Mouse (Mus musculus) gastrocnemius, adult 2 months (tissue): ENCODE measurements around the gene Ddx41. TPM values are rescaled to one million over a fixed set of nuclear protein-coding genes. Genes with fewer than 3 reads are reported as not detected.

ENCODE experiments used
- DNase-seq: peaks from one replicate; pipeline ENCODE4 v3.0.0; 2022
- H3K27ac ChIP-seq: fragments of 200-600 bp; 2 replicates; pipeline ENCODE4 v1.8.1; 2022; ENCODE audit warnings: mild to moderate bottlenecking
- H3K4me3 ChIP-seq: fragments of 200-600 bp; 2 replicates; pipeline ENCODE4 v1.8.1; 2022; ENCODE audit warnings: mild to moderate bottlenecking, moderate library complexity
- CTCF ChIP-seq: fragments of 200-600 bp; IDR thresholded peaks from 2 replicates; pipeline ENCODE4 v1.8.1; 2022; ENCODE audit warnings: antibody characterized with exemption, mild to moderate bottlenecking, moderate library complexity
- intact Hi-C: fragments of 180-260 bp; cut with DNase I; formaldehyde crosslinking; loops from one replicate; pipeline ENCODE4 v1.15.1; 2025
- total RNA-seq, 2 experiments: library from RNA; stranded (reverse); gene quantifications; 2 replicates each; pipeline ENCODE4 v1.2.3; 2021

The Ddx41 gene
- total RNA-seq, 2 experiments from 2014 or later, result 10.6 to 11.5 TPM

DNA sequence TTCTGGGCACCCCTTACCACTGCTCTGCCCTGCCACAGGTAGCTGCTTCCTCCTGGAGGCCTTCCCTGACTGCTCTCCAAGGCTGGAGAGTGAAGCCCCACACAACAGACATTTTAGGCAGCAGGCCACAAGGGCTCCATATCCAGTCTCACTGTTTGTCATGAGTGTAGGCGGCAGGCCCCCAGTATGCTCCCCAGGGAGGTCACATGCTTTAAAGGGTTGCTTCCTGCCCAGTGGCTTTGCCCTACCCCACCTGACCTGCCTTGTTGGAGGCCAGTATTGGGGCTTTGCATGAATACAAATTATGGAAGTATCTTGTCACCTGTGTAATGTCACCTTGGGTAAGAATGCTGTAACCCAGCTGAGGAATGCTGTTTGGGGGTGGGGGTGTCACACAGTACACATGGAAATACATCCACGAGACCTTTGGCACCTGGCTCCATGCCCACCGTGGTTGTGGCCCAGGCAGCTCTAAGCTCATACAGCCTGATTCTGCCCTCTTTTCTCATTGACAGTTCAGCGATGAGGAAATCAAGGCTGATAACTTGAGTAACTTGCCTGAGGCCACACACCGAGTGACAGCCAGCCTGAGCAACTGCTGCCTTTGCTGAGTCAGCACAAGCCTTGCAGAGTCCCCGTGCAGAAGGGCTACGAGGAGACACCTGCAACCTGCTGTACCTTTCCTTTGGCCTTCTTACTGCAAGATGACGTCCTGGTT is 7.1 kb downstream of the Ddx41 start, which contains the start of gene Dok3:
Gene Dok3 (minus strand): TSS at position 99 of the 718 bp plus-strand sequence.
- no peak for TF ChIP-seq CTCF
- intact Hi-C loops, result no loop called here
- H3K27ac ChIP-seq, result peak within 1 kb of the TSS; percentile 57
- peak within 1 kb of the TSS; percentile 54 for H3K4me3 ChIP-seq
- no peak for DNase-seq

DNA sequence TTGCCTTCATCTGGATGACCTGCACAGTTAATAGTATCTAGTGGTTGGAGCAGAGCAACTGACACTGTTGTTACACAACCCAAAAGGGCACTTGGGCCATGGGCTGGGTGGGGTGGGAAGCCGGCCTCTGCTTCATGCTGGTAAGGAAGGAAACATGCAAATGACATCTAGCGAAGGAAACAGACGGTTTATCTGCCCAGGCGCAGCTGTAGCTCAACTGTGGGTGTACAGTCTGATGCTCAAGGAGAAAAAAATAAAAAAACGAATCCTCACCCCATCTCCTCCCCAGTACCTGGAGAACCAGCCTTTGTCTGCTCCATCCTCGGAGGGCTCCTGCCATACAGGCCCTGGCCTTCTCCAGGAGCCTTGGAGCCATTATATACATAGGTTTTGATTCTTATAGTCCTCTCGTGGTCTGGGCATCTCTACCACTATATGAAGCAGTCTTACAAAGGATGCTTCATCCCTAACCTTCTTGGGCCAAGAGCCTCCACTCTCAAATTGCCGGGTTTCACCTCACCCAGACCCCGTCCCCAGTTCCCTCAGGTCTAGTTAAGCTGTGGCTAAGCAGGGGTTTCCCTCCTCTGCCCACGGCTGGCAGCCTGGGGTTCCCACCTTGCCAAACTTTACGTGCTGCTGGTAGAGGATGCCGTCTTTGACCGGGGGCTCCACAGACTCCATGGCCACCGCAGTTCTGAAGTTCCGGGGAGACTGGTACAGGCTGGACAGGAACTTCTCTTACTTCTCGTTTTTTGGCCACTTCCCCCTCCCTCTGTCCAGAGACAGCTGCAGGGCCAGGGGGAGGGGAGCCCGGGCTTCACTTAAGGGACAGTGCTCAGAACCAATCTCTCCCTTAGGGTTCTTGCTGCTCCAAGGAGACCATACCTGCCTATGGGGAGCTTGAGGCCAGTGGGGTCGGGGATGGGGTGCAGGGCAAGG is 8.4 kb downstream of the Ddx41 start:
- intact Hi-C loops, result no loop called here
- H3K27ac ChIP-seq, result peak overlapping the region; percentile 57
- DNase-seq, result no peak
- no peak for TF ChIP-seq CTCF
- H3K4me3 ChIP-seq, result peak overlapping the region; percentile 54

DNA sequence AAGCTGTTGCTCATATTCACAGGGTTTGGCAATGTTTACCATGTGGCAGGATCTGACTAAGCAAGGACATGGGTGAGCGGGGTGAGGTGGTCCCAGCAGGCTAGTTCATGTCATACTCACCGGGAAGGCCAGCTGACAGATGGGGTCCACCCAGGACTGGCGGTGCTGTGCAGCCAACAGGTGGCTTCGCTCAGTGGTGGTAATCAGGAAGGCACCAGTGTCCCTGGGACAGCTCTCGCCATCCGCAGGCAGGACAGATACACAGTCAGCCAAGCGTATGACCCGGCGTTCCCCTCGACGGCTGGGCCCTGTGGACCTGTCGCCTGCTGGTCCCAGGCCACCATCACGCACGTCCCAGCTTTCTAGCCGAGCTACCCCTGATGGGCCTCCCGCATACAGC is 9.2 kb downstream of the Ddx41 start:
- peak overlapping the region; percentile 57; the same call in 1 of the 2 replicates for H3K27ac ChIP-seq
- no peak overlapping the region for H3K4me3 ChIP-seq
- intact Hi-C loops, result no loop called here
- TF ChIP-seq CTCF, result no peak
- DNase-seq, result no peak

DNA sequence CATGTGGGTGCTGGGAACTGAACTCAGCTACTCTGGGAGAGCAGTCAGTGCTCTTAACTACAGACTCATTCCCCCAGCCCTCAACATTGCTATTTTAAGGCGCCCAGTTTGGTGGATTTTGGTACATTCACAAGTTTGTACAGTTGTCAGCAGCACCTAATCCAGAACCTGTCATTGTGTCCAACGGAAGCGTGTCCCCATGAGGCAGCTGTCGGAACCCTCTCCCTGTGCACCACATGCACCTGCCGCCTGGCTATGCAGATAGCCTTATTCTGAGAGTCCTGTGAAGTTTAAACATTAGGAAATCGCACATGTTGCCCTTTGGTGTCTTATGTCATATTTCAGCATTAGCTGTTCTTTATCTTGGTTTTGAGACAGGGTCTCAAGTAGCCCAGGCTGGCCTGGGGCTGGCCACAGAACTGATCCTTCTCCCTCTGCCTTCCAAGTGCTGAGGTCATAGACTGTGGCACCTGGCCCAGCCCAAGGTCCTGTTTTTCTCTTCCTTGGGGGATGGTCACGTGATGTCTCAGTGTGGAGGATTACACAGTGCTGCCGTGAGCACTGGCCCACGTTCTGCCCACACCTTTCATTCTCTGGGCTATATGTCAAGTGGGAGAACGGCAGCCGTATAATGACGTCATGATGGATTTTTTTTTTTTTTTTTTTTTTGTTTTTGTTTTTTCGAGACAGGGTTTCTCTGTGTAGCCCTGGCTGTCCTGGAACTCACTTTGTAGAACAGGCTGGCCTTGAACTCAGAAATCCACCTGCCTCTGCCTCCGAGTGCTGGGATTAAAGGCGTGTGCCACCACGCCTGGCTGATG is 10.5 kb downstream of the Ddx41 start:
- H3K27ac ChIP-seq, result no peak overlapping the region
- no peak for TF ChIP-seq CTCF
- no peak overlapping the region for H3K4me3 ChIP-seq
- DNase-seq, result no peak
- intact Hi-C loops, result no loop called here

DNA sequence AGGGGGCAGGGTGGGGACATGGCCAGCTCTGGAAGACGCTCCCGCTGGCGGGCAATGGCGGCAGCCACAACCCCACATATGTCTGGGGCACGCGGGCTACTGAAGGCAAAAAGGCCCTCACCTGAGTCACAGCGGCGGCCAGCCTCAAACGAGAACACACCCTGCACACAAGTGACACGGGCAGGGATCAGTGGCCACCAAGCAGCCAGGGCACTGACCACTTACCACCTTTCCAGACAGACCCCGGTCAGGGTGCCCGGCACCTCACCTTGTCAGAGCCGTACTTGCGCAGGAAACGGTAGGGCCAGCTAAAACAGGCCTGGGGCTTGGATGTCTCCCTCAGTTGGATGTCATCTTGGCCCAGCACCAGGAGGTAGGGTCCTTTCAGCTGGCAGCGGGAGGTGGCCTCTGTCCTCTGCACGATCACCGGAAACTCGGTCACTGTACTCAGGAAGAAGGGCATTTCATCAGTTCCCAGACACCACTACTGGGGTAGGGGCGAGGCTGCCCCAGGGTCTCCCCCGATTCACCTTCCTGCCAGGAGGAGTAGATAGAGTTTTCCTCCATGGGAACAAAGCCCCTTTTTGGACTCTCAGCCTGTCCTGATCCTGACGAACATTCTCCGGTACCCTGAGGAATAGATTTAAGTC is 12.4 kb downstream of the Ddx41 start:
- Histone ChIP-seq H3K27ac (peak overlapping the region; percentile 74), H3K4me3 (no peak overlapping the region)
- no peak for DNase-seq
- no peak for TF ChIP-seq CTCF
- intact Hi-C loops, result no loop called here

DNA sequence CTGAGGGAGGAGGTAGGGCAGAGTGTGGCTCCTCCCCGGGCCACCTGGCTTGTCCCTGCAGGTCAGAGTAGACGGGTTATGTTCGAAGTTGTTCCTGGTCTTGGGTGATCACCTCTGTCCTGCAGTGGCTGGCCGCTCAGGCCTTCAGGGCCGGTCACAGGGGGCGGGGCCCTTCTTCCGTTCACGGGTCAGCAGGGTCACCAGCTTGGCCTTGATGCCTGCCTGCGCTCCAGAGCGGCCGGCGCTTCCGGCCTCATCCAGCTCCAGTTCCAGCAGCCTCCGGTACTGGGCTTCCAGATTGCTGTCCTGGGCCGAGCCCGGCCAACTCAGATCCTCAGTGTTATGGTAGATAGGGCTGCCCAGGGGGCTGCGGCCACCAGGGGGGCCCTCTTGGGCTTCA is 13.2 kb downstream of the Ddx41 start:
- peak overlapping the region; percentile 15 for H3K4me3 ChIP-seq
- intact Hi-C loops, result no loop called here
- H3K27ac ChIP-seq, result peak overlapping the region; percentile 74
- no peak for TF ChIP-seq CTCF
- DNase-seq, result no peak

DNA sequence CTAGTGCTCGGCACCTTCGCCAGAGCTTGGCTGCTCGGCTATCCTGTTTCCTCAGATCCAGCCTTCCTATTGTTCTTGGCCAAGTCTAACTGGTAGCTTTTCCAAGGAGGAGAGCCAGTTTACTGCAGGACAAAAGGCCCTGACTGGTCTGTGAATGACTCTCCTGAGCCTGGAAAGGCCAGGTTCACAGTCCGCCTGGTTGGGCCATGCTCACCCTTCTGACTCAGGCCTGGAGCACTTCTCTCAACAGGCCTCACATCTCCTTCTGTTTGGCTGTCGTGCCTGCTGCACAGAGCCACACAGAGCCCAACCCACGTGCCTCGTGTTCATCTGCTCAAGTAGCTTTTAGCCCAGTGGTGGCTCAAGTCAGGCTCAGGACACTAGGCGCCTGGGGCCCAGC is 13.7 kb downstream of the Ddx41 start:
- H3K27ac ChIP-seq, result peak overlapping the region; percentile 74
- intact Hi-C loops, result no loop called here
- DNase-seq, result no peak
- TF ChIP-seq CTCF, result no peak
- H3K4me3 ChIP-seq, result no peak overlapping the region

DNA sequence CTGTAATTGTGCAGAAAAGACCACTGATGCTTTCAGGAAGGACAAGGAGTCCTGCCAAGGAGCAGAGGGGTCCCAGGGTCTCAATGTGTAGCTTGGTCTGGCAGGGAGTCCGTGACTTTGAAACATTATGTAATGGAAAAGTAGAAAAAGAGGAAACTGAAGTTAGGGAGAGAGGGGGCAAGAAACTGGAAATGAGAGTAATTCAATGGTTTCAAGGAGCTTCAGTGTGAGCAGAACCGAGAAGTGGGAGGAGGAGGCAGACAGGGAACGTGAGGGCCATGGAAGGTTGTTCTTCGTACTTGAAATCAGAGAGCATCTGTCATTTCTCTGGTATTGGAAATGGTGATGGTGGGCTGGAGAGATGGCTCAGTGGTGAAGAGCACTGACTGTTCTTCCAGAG is 16.9 kb downstream of the Ddx41 start:
- intact Hi-C loops, result no loop called here
- no peak for TF ChIP-seq CTCF
- no peak for DNase-seq
- H3K4me3 ChIP-seq, result no peak overlapping the region
- no peak overlapping the region for H3K27ac ChIP-seq

DNA sequence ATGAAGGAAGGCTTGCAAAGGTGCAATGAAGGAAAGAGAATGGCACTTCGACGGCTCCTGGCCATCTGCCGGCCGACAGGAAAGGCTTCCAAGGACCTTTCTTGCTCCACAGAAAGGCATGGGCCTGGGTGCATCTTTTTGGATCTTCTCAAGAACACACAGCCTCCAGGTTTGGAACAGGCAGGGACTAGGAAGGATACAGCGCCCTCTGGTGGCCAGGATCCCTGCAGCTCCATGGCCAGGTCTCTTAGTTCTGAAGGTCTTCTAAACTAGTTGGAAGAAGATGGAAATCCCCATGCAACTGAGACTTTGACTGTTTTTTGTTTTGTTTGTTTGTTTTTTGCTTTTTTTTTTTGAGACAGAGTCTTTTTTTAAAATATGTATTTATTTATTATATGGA is 19.5 kb downstream of the Ddx41 start:
- intact Hi-C loops, result loop anchor here (1.0 kb wide), 1 partner anchor 112 kb away; no protein-coding TSS in a partner anchor
- TF ChIP-seq CTCF, result no peak; the same call in 1 of the 2 replicates
- no peak overlapping the region for H3K27ac ChIP-seq

DNA sequence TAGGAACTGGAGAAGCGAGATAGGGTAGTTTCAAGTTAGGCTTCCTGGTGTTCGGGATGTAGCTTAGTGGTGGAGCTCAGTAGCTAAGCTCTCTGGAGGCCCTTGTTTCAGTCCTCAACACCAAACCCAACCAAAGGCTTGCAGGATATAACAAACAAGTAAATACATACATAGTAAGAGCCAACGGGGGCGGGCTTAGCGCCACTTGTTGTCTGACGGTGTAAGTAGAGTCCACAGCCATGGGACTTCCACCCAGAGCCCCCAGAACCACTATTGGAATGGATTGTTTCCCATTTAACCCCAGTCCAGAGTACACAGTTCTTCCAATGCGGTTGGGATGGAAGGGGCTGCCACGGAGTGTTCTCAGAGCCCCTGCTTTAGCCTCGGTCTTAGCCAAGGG is 22.6 kb downstream of the Ddx41 start:
- Histone ChIP-seq H3K4me3 (peak overlapping the region; percentile 81), H3K27ac (peak overlapping the region; percentile 99)
- no peak for TF ChIP-seq CTCF
- intact Hi-C loops, result loop anchor here (1.0 to 2.0 kb wide), 3 partner anchors 19 to 63 kb away; no protein-coding TSS in a partner anchor
- peak; percentile 34 for DNase-seq

More for the DNA sequence above, 19.5 kb downstream of the Ddx41 start:
- DNase-seq, result peak; percentile 91
- no peak overlapping the region for H3K4me3 ChIP-seq

DNA sequence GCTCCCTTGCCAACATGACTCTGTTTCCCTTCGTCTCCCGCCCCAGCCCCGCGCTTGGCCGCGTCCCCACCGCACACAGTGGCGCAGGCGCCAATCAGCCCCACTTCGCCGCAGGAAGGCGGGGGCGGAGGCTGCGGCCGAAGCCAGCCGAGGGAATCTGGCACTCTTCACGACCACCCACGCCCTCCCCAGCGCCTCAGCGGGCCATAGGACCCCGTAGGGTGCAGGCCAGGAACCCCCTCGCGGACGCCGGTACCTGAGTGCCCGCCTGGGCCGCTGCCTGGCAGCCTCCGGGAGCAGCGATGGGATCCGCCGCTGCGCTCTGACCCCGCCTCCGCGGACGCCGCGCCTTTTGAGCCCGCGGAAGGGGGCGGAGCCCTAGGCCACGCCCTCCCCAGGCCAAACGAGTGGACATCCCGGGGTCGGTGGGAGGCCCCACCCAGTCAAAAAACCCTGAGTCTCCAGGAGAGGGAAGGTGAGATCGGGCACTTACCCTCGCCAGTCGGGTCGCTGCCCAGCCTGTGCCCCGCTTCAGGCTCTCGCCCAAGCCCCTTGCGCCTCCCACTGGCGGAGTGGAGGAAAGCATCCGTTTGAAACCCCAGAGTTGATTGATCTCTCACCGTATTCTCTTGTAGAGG is 23.2 kb downstream of the Ddx41 start, which contains the start of gene Pdlim7:
Gene Pdlim7 (minus strand): TSS at position 566 of the 638 bp plus-strand sequence.
- intact Hi-C loops, result loop anchor here (2.0 kb wide), 2 partner anchors 18 to 62 kb away; no protein-coding TSS in a partner anchor
- peak; percentile 91 for TF ChIP-seq CTCF
- Histone ChIP-seq H3K27ac (peak within 1 kb of the TSS; percentile 99), H3K4me3 (peak within 1 kb of the TSS; percentile 81)
- peak; percentile 96 for DNase-seq
